Mouse (Mus musculus) heart, embryonic 12.5 days (tissue): ENCODE measurements around the gene Dnmt3b. TPM values are rescaled to one million over a fixed set of nuclear protein-coding genes. Genes with fewer than 3 reads are reported as not detected.
"Not testable (repeated sequence)": the region's sequence is repeated elsewhere in the genome, so short reads cannot be mapped to it uniquely, and the experiment has no call there.

Experiments
- ATAC-seq: fragments of 200-750 bp; cut with Nextera tagmentation; 2 replicates; pipeline ENCODE4 v1.8.0; 2017; ENCODE audit warnings: moderate TSS enrichment, moderate library complexity; ENCODE audit not compliant: insufficient number of reproducible peaks, low FRiP score
- H3K27ac ChIP-seq: fragments of 300-500 bp; sonication (generic); 2 replicates; pipeline ENCODE4 v1.5.1; 2016; ENCODE audit warnings: mild to moderate bottlenecking, moderate library complexity; ENCODE audit not compliant: poor library complexity, severe bottlenecking
- H3K27me3 ChIP-seq: fragments of 300-500 bp; sonication (generic); replicated peaks from 2 replicates; pipeline ENCODE4 v1.6.1; 2016; ENCODE audit warnings: mild to moderate bottlenecking, moderate library complexity
- H3K36me3 ChIP-seq: fragments of 300-500 bp; sonication (generic); 2 replicates; pipeline ENCODE4 v1.6.1; 2016; ENCODE audit warnings: mild to moderate bottlenecking, moderate library complexity
- H3K4me1 ChIP-seq: fragments of 300-500 bp; sonication (generic); replicated peaks from 2 replicates; pipeline ENCODE4 v1.6.1; 2016; ENCODE audit warnings: mild to moderate bottlenecking
- H3K4me2 ChIP-seq: fragments of 300-500 bp; sonication (generic); 2 replicates; pipeline ENCODE4 v1.6.1; 2016; ENCODE audit warnings: mild to moderate bottlenecking, moderate library complexity
- H3K4me3 ChIP-seq: fragments of 300-500 bp; sonication (generic); 2 replicates; pipeline ENCODE4 v1.5.1; 2016; ENCODE audit warnings: mild to moderate bottlenecking
- H3K9ac ChIP-seq: fragments of 300-500 bp; sonication (generic); 2 replicates; pipeline ENCODE4 v1.6.1; 2016; ENCODE audit warnings: mild to moderate bottlenecking, moderate library complexity
- H3K9me3 ChIP-seq: fragments of 300-500 bp; sonication (generic); replicated peaks from 2 replicates; pipeline ENCODE4 v1.6.1; 2016; ENCODE audit warnings: mild to moderate bottlenecking, moderate library complexity
- WGBS: fragments of 180-500 bp; shearing (Covaris S2); methylation state at CpG from one replicate; pipeline ENCODE4 v1.1.7; 2016; 5-methylcytosine and 5-hydroxymethylcytosine counted together
- polyA plus RNA-seq: library from polyadenylated mRNA; unstranded; fragments of >200 nt; fragmentation: Nextera tagmentation; extraction: Ambion mirVana; gene quantifications from 2 replicates; pipeline ENCODE4 v1.2.1, GENCODE M21; 2016

Dnmt3b gene
- polyA plus RNA-seq, 1 experiment from 2014 or later = 5.9 TPM

- Histone ChIP-seq H3K4me3 (no peak overlapping the region), H3K9ac (no peak overlapping the region), H3K27me3 (0 out of 2 replicates have a peak, but pooled peaks cover 2% of the 10 kb centered on the region), H3K9me3 (no peaks in the 10 kb centered on the region), H3K27ac (no peak overlapping the region), H3K4me1 (no peaks in the 10 kb centered on the region), H3K4me2 (no peak overlapping the region), H3K36me3 (no peaks in the 10 kb centered on the region)
- ATAC-seq = no peak
- 30% methylated on average over 3 of the region's 3 CpGs for WGBS
Observed at GRCm38 (mm10) chr2:153642496-153642895, 6.8 kb upstream of the Dnmt3b start.

- H3K9me3 ChIP-seq = no peaks in the 10 kb centered on the region
- ATAC-seq = no peak
- no peaks in the 10 kb centered on the region for H3K36me3 ChIP-seq
- H3K4me2 ChIP-seq = no peak overlapping the region
- no peak overlapping the region for H3K9ac ChIP-seq
- H3K4me1 ChIP-seq = no peaks in the 10 kb centered on the region
- 0 out of 2 replicates have a peak, but pooled peaks cover 4% of the 10 kb centered on the region for H3K27me3 ChIP-seq
- H3K27ac ChIP-seq = no peak overlapping the region
- H3K4me3 ChIP-seq = no peak overlapping the region
- 53% methylated on average over 6 of the region's 6 CpGs for WGBS
Observed at GRCm38 (mm10) chr2:153642999-153643398, 6.3 kb upstream of the Dnmt3b start.

GRCm38 (mm10) chr2:153648773-153649297 is 415 bp upstream of the Dnmt3b start:
- H3K9ac ChIP-seq = peak overlapping the region; percentile 85
- peak overlapping the region; percentile 81 for H3K4me3 ChIP-seq
- no peaks in the 10 kb centered on the region for H3K9me3 ChIP-seq
- 0 out of 2 replicates have a peak, but pooled peaks have one; percentile 16 for ATAC-seq
- 21% methylated on average over 14 of the region's 14 CpGs for WGBS
- no peaks in the 10 kb centered on the region for H3K36me3 ChIP-seq
- no peak overlapping the region for H3K27ac ChIP-seq
- H3K4me2 ChIP-seq = peak overlapping the region; percentile 93
- peaks cover 26% of the 10 kb centered on the region for H3K4me1 ChIP-seq
- H3K27me3 ChIP-seq = 0 out of 2 replicates have a peak, but pooled peaks cover 4% of the 10 kb centered on the region

GRCm38 (mm10) chr2:153650014-153650687 is 901 bp downstream of the Dnmt3b start:
- H3K9me3 ChIP-seq = no peaks in the 10 kb centered on the region
- no peaks in the 10 kb centered on the region for H3K36me3 ChIP-seq
- peak overlapping the region; percentile 93 for H3K4me2 ChIP-seq
- peaks cover 26% of the 10 kb centered on the region for H3K4me1 ChIP-seq
- H3K4me3 ChIP-seq = peak overlapping the region; percentile 81
- peak overlapping the region; percentile 85 for H3K9ac ChIP-seq
- H3K27ac ChIP-seq = no peak overlapping the region
- 0 out of 2 replicates have a peak, but pooled peaks cover 4% of the 10 kb centered on the region for H3K27me3 ChIP-seq
- 4% methylated on average over 28 of the region's 28 CpGs for WGBS
- 0 out of 2 replicates have a peak, but pooled peaks have one; percentile 5 for ATAC-seq

GRCm38 (mm10) chr2:153651681-153652080 is 2.4 kb downstream of the Dnmt3b start:
- WGBS = 31% methylated on average over 3 of the region's 3 CpGs
- Histone ChIP-seq H3K27ac (no peak overlapping the region), H3K4me2 (no peak overlapping the region), H3K27me3 (0 out of 2 replicates have a peak, but pooled peaks cover 4% of the 10 kb centered on the region), H3K4me1 (peaks cover 26% of the 10 kb centered on the region), H3K9me3 (no peaks in the 10 kb centered on the region), H3K36me3 (no peaks in the 10 kb centered on the region), H3K9ac (no peak overlapping the region), H3K4me3 (no peak overlapping the region)
- no peak for ATAC-seq

- H3K27ac ChIP-seq, ATAC-seq, H3K27me3 ChIP-seq, H3K4me1 ChIP-seq, H3K9ac ChIP-seq, H3K4me2 ChIP-seq, H3K9me3 ChIP-seq, H3K4me3 ChIP-seq: not testable (repeated sequence)
- H3K36me3 ChIP-seq = peaks cover 10% of the 10 kb centered on the region; the same call in 1 of the 2 replicates
- WGBS = 85% methylated on average over 8 of the region's 8 CpGs
Observed at GRCm38 (mm10) chr2:153657659-153658058, 8.4 kb downstream of the Dnmt3b start.

GRCm38 (mm10) chr2:153660616-153661015 is 11.4 kb downstream of the Dnmt3b start:
- no peak for ATAC-seq
- H3K9me3 ChIP-seq = no peaks in the 10 kb centered on the region
- H3K4me1 ChIP-seq = no peaks in the 10 kb centered on the region
- H3K27me3 ChIP-seq = no peaks in the 10 kb centered on the region
- H3K9ac ChIP-seq = no peak overlapping the region
- H3K4me2 ChIP-seq = no peak overlapping the region
- WGBS = 36% methylated on average over 3 of the region's 3 CpGs
- H3K36me3 ChIP-seq = peaks cover 23% of the 10 kb centered on the region
- no peak overlapping the region for H3K4me3 ChIP-seq
- H3K27ac ChIP-seq = no peak overlapping the region

GRCm38 (mm10) chr2:153665401-153665800 is 16.2 kb downstream of the Dnmt3b start:
- no peak overlapping the region for H3K4me2 ChIP-seq
- no peak overlapping the region for H3K4me3 ChIP-seq
- WGBS = 78% methylated on average over 7 of the region's 7 CpGs
- no peak overlapping the region for H3K27ac ChIP-seq
- no peaks in the 10 kb centered on the region for H3K9me3 ChIP-seq
- no peaks in the 10 kb centered on the region for H3K27me3 ChIP-seq
- H3K4me1 ChIP-seq = 0 out of 2 replicates have a peak, but pooled peaks cover 4% of the 10 kb centered on the region
- H3K36me3 ChIP-seq = peaks cover 31% of the 10 kb centered on the region
- H3K9ac ChIP-seq = no peak overlapping the region
- ATAC-seq = no peak

GRCm38 (mm10) chr2:153668754-153669376 is 19.6 kb downstream of the Dnmt3b start:
- H3K4me1 ChIP-seq = 0 out of 2 replicates have a peak, but pooled peaks cover 4% of the 10 kb centered on the region
- no peak overlapping the region for H3K27ac ChIP-seq
- no peaks in the 10 kb centered on the region for H3K27me3 ChIP-seq
- H3K9me3 ChIP-seq = no peaks in the 10 kb centered on the region
- no peak overlapping the region for H3K4me3 ChIP-seq
- H3K36me3 ChIP-seq = peaks cover 16% of the 10 kb centered on the region
- H3K9ac ChIP-seq = no peak overlapping the region
- ATAC-seq = no peak
- H3K4me2 ChIP-seq = no peak overlapping the region
- WGBS = 62% methylated on average over 7 of the region's 7 CpGs

GRCm38 (mm10) chr2:153670111-153670510 is 20.9 kb downstream of the Dnmt3b start:
- 0 out of 2 replicates have a peak, but pooled peaks cover 4% of the 10 kb centered on the region for H3K4me1 ChIP-seq
- ATAC-seq = no peak
- peaks cover 20% of the 10 kb centered on the region for H3K36me3 ChIP-seq
- H3K4me3 ChIP-seq = no peak overlapping the region
- H3K27me3 ChIP-seq = no peaks in the 10 kb centered on the region
- no peak overlapping the region for H3K27ac ChIP-seq
- H3K9ac ChIP-seq = no peak overlapping the region
- H3K9me3 ChIP-seq = no peaks in the 10 kb centered on the region
- 63% methylated on average over 5 of the region's 5 CpGs for WGBS
- H3K4me2 ChIP-seq = no peak overlapping the region

- Histone ChIP-seq H3K9ac (no peak overlapping the region), H3K9me3 (no peaks in the 10 kb centered on the region), H3K4me2 (no peak overlapping the region), H3K27ac (no peak overlapping the region), H3K36me3 (peaks cover 29% of the 10 kb centered on the region), H3K4me1 (0 out of 2 replicates have a peak, but pooled peaks cover 4% of the 10 kb centered on the region), H3K4me3 (no peak overlapping the region), H3K27me3 (no peaks in the 10 kb centered on the region)
- no peak for ATAC-seq
- 81% methylated on average over 2 of the region's 2 CpGs for WGBS
Observed at GRCm38 (mm10) chr2:153672619-153673018, 23.4 kb downstream of the Dnmt3b start.
